Mouse (Mus musculus) large intestine, adult 2 months (tissue): ENCODE measurements around the gene Slc6a9. TPM values are rescaled to one million over a fixed set of nuclear protein-coding genes. Genes with fewer than 3 reads are reported as not detected.

ENCODE experiments used
- DNase-seq: peaks from one replicate; pipeline ENCODE4 v3.0.0-alpha.2; 2012; ENCODE audit warnings: low read depth, low spot score
- WGBS: fragments of 180-500 bp; shearing (Covaris S2); methylation state at CpG from one replicate; pipeline ENCODE4 v1.1.7; 2018; 5-methylcytosine and 5-hydroxymethylcytosine counted together
- polyA plus RNA-seq: library from polyadenylated mRNA; depleted of rRNA; stranded (reverse); fragments of >200 nt; gene quantifications from 2 replicates; pipeline ENCODE4 v1.2.3, GENCODE M21; 2012

Slc6a9 gene
- polyA plus RNA-seq, 1 experiment: 15.7 TPM

- 44% methylated on average over 3 of the region's 3 CpGs for WGBS
- DNase-seq: no peak
Observed at GRCm38 (mm10) chr4:117898111-117898510, 63.8 kb downstream of the Slc6a9 start.

DNA sequence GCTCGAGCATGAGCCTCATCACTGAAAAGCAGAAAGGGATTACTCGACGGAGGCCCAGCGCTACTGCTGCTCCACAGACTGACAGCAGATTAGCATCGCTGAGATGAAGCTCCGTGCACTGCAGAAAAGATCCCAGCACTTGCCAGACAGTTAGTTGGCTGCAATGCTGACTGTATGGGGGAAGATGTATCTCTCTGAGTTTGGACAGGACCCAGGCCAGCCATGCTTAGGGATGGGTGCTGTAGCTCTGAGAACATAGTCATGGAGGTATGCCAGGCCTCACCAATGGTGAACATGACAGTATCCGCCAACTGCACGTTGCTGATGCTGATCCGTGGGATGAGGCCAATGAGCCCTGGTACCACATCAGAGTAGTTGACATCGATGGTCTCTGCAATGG lies 69.8 kb downstream of the Slc6a9 start:
- no peak for DNase-seq
- 90% methylated on average over 10 of the region's 10 CpGs for WGBS

- WGBS: 88% methylated on average over 8 of the region's 8 CpGs
- no peak for DNase-seq
Observed at GRCm38 (mm10) chr4:117904761-117905160, 70.5 kb downstream of the Slc6a9 start.

DNA sequence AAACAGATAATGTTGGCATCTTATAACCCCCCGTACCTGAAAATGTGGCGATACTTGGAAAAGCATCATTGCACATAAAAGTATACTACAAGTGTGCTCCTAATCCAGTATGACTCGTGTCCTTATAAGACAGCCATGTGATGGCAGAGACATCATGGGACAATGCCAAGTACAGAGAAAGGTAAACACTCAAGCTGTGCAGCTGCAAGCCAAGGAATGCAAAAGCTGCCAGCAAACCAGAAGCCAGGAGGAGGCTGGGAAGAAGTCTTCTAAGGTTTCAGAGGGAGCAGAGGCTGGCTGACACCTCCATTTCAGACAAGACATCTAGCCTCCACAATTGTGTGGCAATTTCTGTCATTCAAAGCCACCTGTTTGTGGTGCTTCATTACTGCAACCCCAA lies 71.9 kb downstream of the Slc6a9 start:
- WGBS: 38% methylated on average over 3 of the region's 3 CpGs
- no peak for DNase-seq

GRCm38 (mm10) chr4:117908834-117909453 lies 74.6 kb downstream of the Slc6a9 start:
- DNase-seq: no peak
- 81% methylated on average over 8 of the region's 8 CpGs for whole genome bisulfite sequencing

GRCm38 (mm10) chr4:117912131-117912561 lies 77.8 kb downstream of the Slc6a9 start:
- no peak for DNase-seq
- 97% methylated on average over 13 of the region's 13 CpGs for WGBS

DNA sequence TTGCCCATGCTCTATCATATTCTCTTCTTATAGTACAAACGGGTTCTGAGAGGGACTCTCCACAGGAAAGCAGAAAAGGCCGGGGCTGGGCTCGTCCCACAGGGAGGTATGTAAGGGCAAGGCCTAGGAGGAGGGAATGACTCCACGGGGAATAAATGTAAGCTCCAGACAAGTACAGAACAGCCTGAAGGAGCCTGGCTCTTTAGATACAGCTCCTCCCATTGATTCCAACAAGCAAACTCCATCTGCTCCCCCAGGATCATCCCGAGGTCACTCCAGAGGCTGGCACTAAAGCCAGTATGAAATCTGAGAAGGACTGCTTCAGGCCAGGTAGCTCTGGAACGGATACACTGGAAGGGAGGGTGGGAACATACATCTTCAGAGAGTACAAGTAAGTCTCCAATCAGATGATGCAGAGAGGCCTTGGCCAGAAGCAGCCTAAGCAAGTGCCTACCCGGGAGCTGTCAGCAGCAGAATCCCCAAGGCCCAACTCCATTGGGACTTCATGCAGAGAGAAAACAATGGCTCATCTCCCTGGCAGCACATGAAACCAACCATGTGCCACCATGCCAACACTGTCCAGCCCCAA lies 78.5 kb downstream of the Slc6a9 start:
- WGBS: 70% methylated on average over 7 of the region's 7 CpGs

DNA sequence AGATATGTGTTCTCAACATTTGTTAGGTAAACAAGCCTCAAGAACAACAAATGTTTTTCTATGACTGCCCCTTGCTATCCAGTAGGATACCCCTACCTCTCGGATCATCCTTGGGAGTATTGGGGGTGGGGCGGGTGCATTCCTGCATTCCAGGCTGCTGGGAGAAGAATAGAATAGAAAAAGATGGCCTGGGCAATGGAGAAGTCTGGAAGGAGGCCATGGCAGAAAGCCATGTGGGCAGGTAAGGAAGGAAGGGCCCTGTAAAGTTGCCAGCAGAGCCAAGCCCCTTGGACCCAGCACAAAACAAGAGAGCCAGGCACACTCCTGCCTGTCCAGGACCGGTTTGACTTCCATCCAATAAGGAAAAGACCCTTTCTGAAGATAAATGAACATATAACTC lies 79.1 kb downstream of the Slc6a9 start:
- 20% methylated on average over 3 of the region's 3 CpGs for WGBS
- DNase-seq: no peak

More for the DNA sequence above, 78.5 kb downstream of the Slc6a9 start:
- no peak for DNase-seq

GRCm38 (mm10) chr4:117914031-117914430 lies 79.7 kb downstream of the Slc6a9 start:
- no peak for DNase-seq
- 7% methylated on average over 8 of the region's 8 CpGs for WGBS

DNA sequence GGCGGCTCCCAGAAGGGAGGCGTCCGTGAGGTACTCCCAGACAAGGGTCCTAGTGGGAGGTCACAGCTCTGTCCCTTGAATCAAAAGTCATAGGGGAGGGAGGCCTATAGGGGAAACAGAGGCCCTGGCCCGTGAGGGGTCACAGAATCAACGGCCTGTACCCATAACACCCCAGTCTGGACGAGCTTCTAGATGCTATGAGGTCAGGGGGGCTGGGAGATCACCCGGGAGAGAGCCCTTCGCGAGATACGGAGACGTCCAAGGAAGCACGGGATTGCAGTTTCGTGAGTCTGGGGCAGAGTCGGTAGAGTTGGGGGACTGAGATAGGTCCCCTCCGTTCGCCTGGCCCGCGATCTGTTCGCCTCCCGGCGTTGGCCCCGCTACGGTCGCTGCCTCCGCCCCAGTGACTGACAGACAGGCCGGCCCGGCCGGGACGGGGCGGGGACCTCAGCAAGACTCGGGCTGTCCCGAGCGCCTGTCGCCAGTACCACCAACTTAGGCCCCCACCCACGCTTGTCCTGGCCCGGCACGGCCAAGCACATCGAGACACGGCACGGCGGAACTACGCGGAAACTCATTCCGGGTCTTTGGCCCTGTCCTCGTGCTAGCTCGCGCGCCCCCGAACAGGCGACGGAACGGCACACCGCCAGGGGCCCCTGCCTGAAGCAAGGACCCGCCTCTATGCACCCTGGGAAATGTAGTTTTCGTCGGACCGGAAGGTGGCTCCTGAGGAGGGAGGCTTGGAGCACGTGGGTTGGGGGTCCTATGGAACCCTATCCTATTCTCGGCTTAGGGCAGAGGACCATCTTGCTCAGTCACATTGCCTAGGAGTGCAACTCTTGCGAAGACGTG lies 80.5 kb downstream of the Slc6a9 start, which contains the start of gene Ipo13:
Ipo13 (minus strand) TSS at position 409 of the 852 bp plus-strand sequence.
- under 1% methylated on average over 61 of the region's 61 CpGs for WGBS
- DNase-seq: peak; percentile 88

- 1% methylated on average over 19 of the region's 19 CpGs for WGBS
- DNase-seq: no peak
Observed at GRCm38 (mm10) chr4:117915489-117916105, 81.3 kb downstream of the Slc6a9 start.

DNA sequence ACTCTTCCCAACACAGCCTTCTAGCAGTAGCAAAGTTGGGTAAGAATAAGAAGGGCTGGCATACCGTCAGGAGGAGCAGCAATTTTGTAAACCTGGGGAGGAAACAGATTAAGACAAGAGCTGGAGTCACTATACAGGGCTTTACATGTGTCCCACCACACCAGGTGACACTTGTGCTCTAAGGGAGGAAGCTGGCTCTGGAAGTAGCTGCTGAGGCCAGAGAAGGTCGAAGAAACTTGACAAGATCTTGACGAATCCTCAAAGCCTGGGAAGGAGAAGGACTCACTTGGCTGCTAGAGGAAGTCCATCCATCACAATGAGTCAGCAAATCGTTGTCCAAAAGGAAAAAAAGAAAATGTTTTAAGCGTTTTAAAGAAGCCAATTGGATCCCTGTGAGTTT lies 82.1 kb downstream of the Slc6a9 start:
- 69% methylated on average over 5 of the region's 5 CpGs for WGBS
- DNase-seq: no peak

DNA sequence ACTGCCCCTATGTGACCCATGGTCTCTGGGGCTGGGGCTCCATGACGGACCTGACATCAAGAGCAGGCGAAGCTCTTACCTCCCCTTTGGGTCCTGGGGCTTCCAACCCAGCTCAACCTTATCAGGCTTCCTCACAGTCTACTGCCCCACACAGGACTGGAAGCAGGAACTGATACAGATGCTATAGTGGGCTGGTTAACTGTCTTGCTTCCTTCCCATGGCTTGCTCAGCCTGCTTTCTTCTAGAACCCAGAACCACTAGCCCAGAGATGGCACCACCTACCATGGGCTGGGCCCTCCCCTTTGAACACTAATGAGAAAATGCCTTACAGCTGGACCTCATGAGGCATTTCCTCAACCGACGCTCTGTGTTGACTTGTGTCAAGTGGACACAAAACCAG lies 83.1 kb downstream of the Slc6a9 start:
- 81% methylated on average over 4 of the region's 4 CpGs for WGBS

DNA sequence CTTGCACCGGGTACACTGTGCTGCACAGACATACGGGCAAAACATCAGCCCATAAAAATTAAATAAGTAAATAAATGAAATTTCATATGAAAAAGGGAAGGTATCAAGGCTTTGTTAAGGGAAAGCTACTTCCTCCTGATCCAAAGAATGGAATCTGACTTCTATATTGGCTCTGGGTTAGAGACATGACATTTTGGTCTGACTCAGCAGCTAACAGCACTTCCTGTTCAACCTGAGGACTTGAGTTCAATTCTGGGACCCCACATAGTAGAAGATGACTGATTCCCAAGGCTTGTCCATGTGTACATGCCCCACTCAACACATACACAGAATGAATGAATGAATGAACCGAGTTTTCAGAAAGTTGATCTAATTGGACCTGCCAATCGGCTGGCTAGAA lies 83.5 kb downstream of the Slc6a9 start:
- 75% methylated on average over 4 of the region's 4 CpGs for WGBS
- no peak for DNase-seq

More for the DNA sequence above, 83.1 kb downstream of the Slc6a9 start:
- no peak for DNase-seq

DNA sequence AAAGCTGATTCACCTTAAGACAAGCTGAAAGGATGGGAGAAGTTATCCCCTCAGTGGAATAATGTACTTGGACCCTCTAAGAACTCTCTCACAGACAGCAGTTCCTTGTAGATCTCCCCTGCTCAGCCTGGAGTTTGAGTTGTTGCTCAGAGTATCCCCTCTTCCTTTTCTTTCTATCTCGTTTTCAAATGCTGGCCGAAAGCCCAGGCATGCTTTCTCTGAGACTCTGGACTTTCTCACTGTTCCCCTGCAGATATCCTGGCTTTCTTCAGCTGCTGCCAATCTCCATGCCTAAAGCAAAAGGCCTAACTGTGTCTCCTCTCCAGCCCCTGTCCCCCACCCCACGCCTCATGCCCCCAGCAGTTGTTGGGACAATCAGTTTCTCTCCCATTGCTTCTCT lies 84.0 kb downstream of the Slc6a9 start:
- WGBS: 43% methylated on average over 3 of the region's 3 CpGs
- DNase-seq: no peak

DNA sequence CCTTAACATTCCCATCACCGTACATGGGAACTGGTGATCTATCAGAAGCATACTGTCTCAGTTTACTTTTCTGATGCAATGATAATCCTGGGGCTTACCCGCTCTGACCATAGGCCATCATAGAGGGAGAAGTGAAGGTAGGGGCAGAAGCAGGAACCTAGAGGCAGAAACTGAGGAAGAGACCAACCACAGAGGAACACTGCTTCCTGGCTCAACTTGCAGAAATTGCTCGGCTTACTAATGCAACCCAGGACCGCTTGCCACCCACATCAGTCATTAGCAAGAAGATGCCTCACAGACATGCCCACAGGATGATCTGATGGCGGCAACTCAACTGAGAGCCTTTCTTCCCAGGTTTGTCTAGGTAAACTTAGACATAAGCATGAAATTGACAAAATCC lies 84.5 kb downstream of the Slc6a9 start:
- WGBS: 84% methylated on average over 5 of the region's 5 CpGs
- DNase-seq: no peak

- DNase-seq: no peak
- WGBS: 92% methylated on average over 2 of the region's 2 CpGs
Observed at GRCm38 (mm10) chr4:117921358-117921757, 87.1 kb downstream of the Slc6a9 start.

DNA sequence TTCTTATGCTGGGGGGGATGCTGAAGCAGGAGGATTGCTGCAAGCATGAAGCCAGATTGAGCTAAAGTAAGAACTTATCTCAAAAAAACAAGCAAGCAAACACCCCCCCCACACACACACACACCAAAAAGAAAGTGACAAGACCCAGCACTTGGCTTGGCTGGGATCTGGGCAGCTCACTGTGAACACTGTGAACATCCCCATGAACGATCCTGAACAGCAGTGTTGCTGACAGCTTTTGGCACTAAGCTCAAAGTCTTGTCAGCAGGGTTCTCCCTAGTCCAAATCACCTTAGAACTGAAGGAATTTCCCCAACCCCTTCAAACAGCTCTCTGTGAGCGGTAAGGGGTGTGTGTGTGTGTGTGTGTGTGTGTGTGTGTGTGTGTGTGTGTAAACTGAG lies 89.1 kb downstream of the Slc6a9 start:
- no peak for DNase-seq
- WGBS: 59% methylated on average over 2 of the region's 2 CpGs
